Mouse (Mus musculus) G1E (cell line): ENCODE results near the gene Ebp. TPM values are rescaled to one million over a fixed set of nuclear protein-coding genes. Genes with fewer than 3 reads are reported as not detected.

Source experiments
- ATAC-seq: 2 replicates; pipeline ENCODE4 v1.8.0; 2016; ENCODE audit warnings: mild to moderate bottlenecking; ENCODE audit not compliant: insufficient number of reproducible peaks, poor library complexity, low FRiP score, severe bottlenecking; ENCODE audit errors: extremely low read depth
- DNase-seq: peaks from one replicate; pipeline ENCODE4 v3.0.0; 2012; ENCODE audit warnings: low spot score
- H3K27me3 ChIP-seq: 2 replicates; pipeline ENCODE4 v1.6.1; 2012; ENCODE audit warnings: mild to moderate bottlenecking, low read length, inconsistent platforms; ENCODE audit not compliant: insufficient read depth
- H3K36me3 ChIP-seq: replicated peaks from 2 replicates; pipeline ENCODE3; 2012; ENCODE audit warnings: mild to moderate bottlenecking, inconsistent platforms
- H3K4me1 ChIP-seq: 2 replicates; pipeline ENCODE4 v1.6.1; 2012; ENCODE audit warnings: low read depth, low read length, inconsistent platforms, mixed read lengths; ENCODE audit not compliant: insufficient read depth
- H3K4me3 ChIP-seq: 2 replicates; pipeline ENCODE4 v1.5.1; 2012; ENCODE audit warnings: low read depth, mild to moderate bottlenecking, inconsistent platforms, low read length, moderate library complexity, mixed read lengths
- H3K9me3 ChIP-seq: replicated peaks from 2 replicates; pipeline ENCODE4 v1.6.1; 2012; ENCODE audit warnings: inconsistent platforms
- CTCF ChIP-seq: IDR thresholded peaks from 2 replicates; pipeline ENCODE4 v1.5.1; 2012; ENCODE audit warnings: low read depth, low read length, inconsistent platforms, mixed read lengths
- GATA1 ChIP-seq: IDR thresholded peaks from 2 replicates; pipeline ENCODE4 v1.6.1; 2012; ENCODE audit warnings: borderline replicate concordance, low read length, inconsistent platforms, mixed read lengths
- GATA2 ChIP-seq: IDR thresholded peaks from 2 replicates; pipeline ENCODE4 v1.6.1; 2012; ENCODE audit warnings: low read depth, low read length, inconsistent platforms, borderline replicate concordance
- POLR2AphosphoS5 ChIP-seq: IDR thresholded peaks from 2 replicates; pipeline ENCODE4 v1.6.1; 2012; ENCODE audit warnings: low read depth, low read length, inconsistent platforms; ENCODE audit not compliant: insufficient replicate concordance
- TAL1 ChIP-seq: conservative IDR thresholded peaks from 2 replicates; pipeline ENCODE4 v1.6.1; 2012; ENCODE audit warnings: low read depth, low read length, inconsistent platforms, mixed read lengths
- polyA plus RNA-seq: library from polyadenylated mRNA; stranded (reverse); fragments of >175 nt; gene quantifications from 2 replicates; pipeline ENCODE4 v1.2.3, GENCODE M21; 2012
- total RNA-seq, 2 experiments: library from RNA; stranded (forward) in 1 of 2; stranded (reverse) in 1 of 2; fragments of 200-1000 nt in 1 of 2; fragments of >200 nt in 1 of 2; fragmentation: Nextera tagmentation in 1 of 2; gene quantifications; 2 replicates each; pipeline ENCODE4 v1.2.3; 2014 to 2017

Ebp gene
- total and polyA plus RNA-seq, 3 experiments = 2.3 to 52.7 (median 17.1) TPM

- H3K4me1 ChIP-seq = peaks cover 43% of the 10 kb centered on the region
- H3K9me3 ChIP-seq = no peaks in the 10 kb centered on the region
- no peaks in the 10 kb centered on the region for H3K27me3 ChIP-seq
- H3K4me3 ChIP-seq = peak overlapping the region; percentile 79
- DNase-seq (no peak), ATAC-seq (no peak)
- TF ChIP-seq GATA1 (no peak), POLR2AphosphoS5 (no peak), GATA2 (no peak), TAL1 (no peak), CTCF (no peak)
- peaks cover 42% of the 10 kb centered on the region for H3K36me3 ChIP-seq
Observed at GRCm38 (mm10) chrX:8143750-8144149, 49.6 kb downstream of the Ebp start.

GRCm38 (mm10) chrX:8142948-8143347 is 50.4 kb downstream of the Ebp start:
- ATAC-seq = no peak

GRCm38 (mm10) chrX:8141058-8141457 is 52.3 kb downstream of the Ebp start:
- Histone ChIP-seq H3K27me3 (no peaks in the 10 kb centered on the region), H3K4me3 (no peak overlapping the region; the same call in 1 of the 2 replicates), H3K36me3 (peaks cover 66% of the 10 kb centered on the region), H3K4me1 (peaks cover 21% of the 10 kb centered on the region), H3K9me3 (no peaks in the 10 kb centered on the region)
- TF ChIP-seq TAL1 (no peak), GATA2 (no peak)
- ATAC-seq (no peak), DNase-seq (no peak)

More at GRCm38 (mm10) chrX:8142948-8143347, 50.4 kb downstream of the Ebp start:
- H3K4me3 ChIP-seq = peak overlapping the region; percentile 60; the same call in 1 of the 2 replicates
- H3K9me3 ChIP-seq = no peaks in the 10 kb centered on the region
- H3K27me3 ChIP-seq = no peaks in the 10 kb centered on the region
- DNase-seq = no peak
- H3K36me3 ChIP-seq = peaks cover 50% of the 10 kb centered on the region
- H3K4me1 ChIP-seq = peaks cover 35% of the 10 kb centered on the region
- TF ChIP-seq GATA1 (no peak), CTCF (no peak), POLR2AphosphoS5 (no peak), GATA2 (no peak), TAL1 (no peak)

- Histone ChIP-seq H3K4me3 (no peak overlapping the region), H3K9me3 (no peaks in the 10 kb centered on the region), H3K4me1 (peaks cover 21% of the 10 kb centered on the region), H3K36me3 (peaks cover 66% of the 10 kb centered on the region), H3K27me3 (no peaks in the 10 kb centered on the region)
- DNase-seq = no peak
- no peak for TF ChIP-seq POLR2AphosphoS5
- no peak for TF ChIP-seq CTCF
- TF ChIP-seq TAL1 = no peak
- TF ChIP-seq GATA1 = no peak
- no peak for TF ChIP-seq GATA2
- ATAC-seq = no peak
Observed at GRCm38 (mm10) chrX:8140446-8140845, 52.9 kb downstream of the Ebp start.

GRCm38 (mm10) chrX:8139480-8139879 is 53.8 kb downstream of the Ebp start:
- Histone ChIP-seq H3K4me3 (no peak overlapping the region), H3K27me3 (no peaks in the 10 kb centered on the region), H3K36me3 (peaks cover 62% of the 10 kb centered on the region), H3K4me1 (peaks cover 21% of the 10 kb centered on the region), H3K9me3 (no peaks in the 10 kb centered on the region)
- TF ChIP-seq POLR2AphosphoS5 = 0 out of 2 replicates have a peak, but pooled peaks have one; percentile 57
- no peak for TF ChIP-seq CTCF
- ATAC-seq (no peak; the same call in 1 of the 2 replicates), DNase-seq (no peak)

GRCm38 (mm10) chrX:8135886-8136285 is 57.4 kb downstream of the Ebp start:
- Histone ChIP-seq H3K36me3 (peaks cover 40% of the 10 kb centered on the region), H3K27me3 (no peaks in the 10 kb centered on the region), H3K4me1 (peaks cover 18% of the 10 kb centered on the region), H3K9me3 (no peaks in the 10 kb centered on the region), H3K4me3 (no peak overlapping the region)
- DNase-seq = no peak
- ATAC-seq = no peak
- no peak for TF ChIP-seq TAL1
- no peak; the same call in 1 of the 2 replicates for TF ChIP-seq POLR2AphosphoS5
- no peak for TF ChIP-seq CTCF
- no peak for TF ChIP-seq GATA2
- no peak for TF ChIP-seq GATA1

Other genes starting within 250 kb of the Ebp start
- gene Hdac6, start 245.6 kb downstream of the Ebp start, total RNA-seq (2014; fragmentation: Nextera tagmentation) = 14.5 and 17.2 TPM in 2 replicates
- 5.5 and 8.9 TPM in 2 replicates for gene Hdac6, start 245.6 kb downstream of the Ebp start, total RNA-seq (2017)
- 6.0 and 6.5 TPM in 2 replicates for gene Hdac6, start 245.6 kb downstream of the Ebp start, polyA plus RNA-seq
- gene Gata1, start 215.4 kb downstream of the Ebp start, total RNA-seq (2014; fragmentation: Nextera tagmentation) = 93.3 and 105 TPM in 2 replicates
- 38.1 and 41.0 TPM in 2 replicates for gene Gata1, start 215.4 kb downstream of the Ebp start, total RNA-seq (2017)
- gene Gata1, start 215.4 kb downstream of the Ebp start, polyA plus RNA-seq = 46.2 and 48.8 TPM in 2 replicates
- gene Glod5, start 175.0 kb downstream of the Ebp start, total RNA-seq (2014; fragmentation: Nextera tagmentation) = not detected in 2 replicates
- gene Glod5, start 175.0 kb downstream of the Ebp start, total RNA-seq (2017) = not detected in 2 replicates
- not detected in 2 replicates for gene Glod5, start 175.0 kb downstream of the Ebp start, polyA plus RNA-seq
- gene Suv39h1, start 118.8 kb downstream of the Ebp start, total RNA-seq (2014; fragmentation: Nextera tagmentation) = 64.5 and 66.6 TPM in 2 replicates
- 69.7 and 70.5 TPM in 2 replicates for gene Suv39h1, start 118.8 kb downstream of the Ebp start, total RNA-seq (2017)
- 15.0 and 23.6 TPM in 2 replicates for gene Suv39h1, start 118.8 kb downstream of the Ebp start, polyA plus RNA-seq
- 86.1 and 101 TPM in 2 replicates for gene Was, start 103.0 kb downstream of the Ebp start, total RNA-seq (2014; fragmentation: Nextera tagmentation)
- gene Was, start 103.0 kb downstream of the Ebp start, total RNA-seq (2017) = 99.6 and 105 TPM in 2 replicates
- gene Was, start 103.0 kb downstream of the Ebp start, polyA plus RNA-seq = 198 and 247 TPM in 2 replicates
- gene Wdr13, start 60.6 kb downstream of the Ebp start, total RNA-seq (2014; fragmentation: Nextera tagmentation) = 22.2 and 31.1 TPM in 2 replicates
- gene Wdr13, start 60.6 kb downstream of the Ebp start, total RNA-seq (2017) = 24.6 and 27.6 TPM in 2 replicates
- 30.1 and 34.3 TPM in 2 replicates for gene Wdr13, start 60.6 kb downstream of the Ebp start, polyA plus RNA-seq
- 460 and 585 TPM in 2 replicates for gene Rbm3, start 47.6 kb downstream of the Ebp start, total RNA-seq (2014; fragmentation: Nextera tagmentation)
- gene Rbm3, start 47.6 kb downstream of the Ebp start, total RNA-seq (2017) = 1,150 and 1,311 TPM in 2 replicates
- 125 and 248 TPM in 2 replicates for gene Rbm3, start 47.6 kb downstream of the Ebp start, polyA plus RNA-seq
- 9.7 and 15.0 TPM in 2 replicates for gene Tbc1d25, start 17.3 kb downstream of the Ebp start, total RNA-seq (2014; fragmentation: Nextera tagmentation)
- 6.3 and 6.5 TPM in 2 replicates for gene Tbc1d25, start 17.3 kb downstream of the Ebp start, total RNA-seq (2017)
- gene Tbc1d25, start 17.3 kb downstream of the Ebp start, polyA plus RNA-seq = 3.5 and 4.4 TPM in 2 replicates
- gene Porcn, start 13.0 kb upstream of the Ebp start, total RNA-seq (2014; fragmentation: Nextera tagmentation) = 4.6 and 5.5 TPM in 2 replicates
- 0.22 and 0.81 TPM in 2 replicates for gene Porcn, start 13.0 kb upstream of the Ebp start, total RNA-seq (2017)
- gene Porcn, start 13.0 kb upstream of the Ebp start, polyA plus RNA-seq = 2.6 and 2.7 TPM in 2 replicates
- gene Ftsj1, start 58.9 kb upstream of the Ebp start, total RNA-seq (2014; fragmentation: Nextera tagmentation) = 29.2 and 44.0 TPM in 2 replicates
- gene Ftsj1, start 58.9 kb upstream of the Ebp start, total RNA-seq (2017) = 16.1 and 17.8 TPM in 2 replicates
- gene Ftsj1, start 58.9 kb upstream of the Ebp start, polyA plus RNA-seq = 10.3 and 11.5 TPM in 2 replicates
- 0.39 and 6.7 TPM in 2 replicates for gene Slc38a5, start 77.6 kb upstream of the Ebp start, total RNA-seq (2014; fragmentation: Nextera tagmentation)
- not detected in 2 replicates for gene Slc38a5, start 77.6 kb upstream of the Ebp start, total RNA-seq (2017)
- 0.10 and 0.32 TPM in 2 replicates for gene Slc38a5, start 77.6 kb upstream of the Ebp start, polyA plus RNA-seq
- 0.87 TPM in 1 of 2 replicates, not detected in the other for gene Ssxb10, start 133.9 kb upstream of the Ebp start, total RNA-seq (2014; fragmentation: Nextera tagmentation)
- gene Ssxb10, start 133.9 kb upstream of the Ebp start, total RNA-seq (2017) = not detected in 2 replicates
- not detected in 2 replicates for gene Ssxb10, start 133.9 kb upstream of the Ebp start, polyA plus RNA-seq
- gene Ssxb9, start 173.5 kb upstream of the Ebp start, total RNA-seq (2014; fragmentation: Nextera tagmentation) = not detected in 2 replicates
- not detected in 2 replicates for gene Ssxb9, start 173.5 kb upstream of the Ebp start, total RNA-seq (2017)
- not detected in 2 replicates for gene Ssxb9, start 173.5 kb upstream of the Ebp start, polyA plus RNA-seq
- gene Ssxb1, start 219.8 kb upstream of the Ebp start, total RNA-seq (2014; fragmentation: Nextera tagmentation) = not detected in 2 replicates
- not detected in 2 replicates for gene Ssxb1, start 219.8 kb upstream of the Ebp start, total RNA-seq (2017)
- gene Ssxb1, start 219.8 kb upstream of the Ebp start, polyA plus RNA-seq = not detected in 2 replicates